Mouse (Mus musculus): ENCODE results near the gene Rsbn1.

GRCm38 (mm10) chr3:103987831-103988432 is 74.0 kb downstream of the Rsbn1 start:
- TF ChIP-seq EP300 (IDR thresholded peaks at IDR 0.05) (peak; percentile 72), CTCF (IDR thresholded peaks at IDR 0.05) (no peak)
